In the genomic region with DNA sequence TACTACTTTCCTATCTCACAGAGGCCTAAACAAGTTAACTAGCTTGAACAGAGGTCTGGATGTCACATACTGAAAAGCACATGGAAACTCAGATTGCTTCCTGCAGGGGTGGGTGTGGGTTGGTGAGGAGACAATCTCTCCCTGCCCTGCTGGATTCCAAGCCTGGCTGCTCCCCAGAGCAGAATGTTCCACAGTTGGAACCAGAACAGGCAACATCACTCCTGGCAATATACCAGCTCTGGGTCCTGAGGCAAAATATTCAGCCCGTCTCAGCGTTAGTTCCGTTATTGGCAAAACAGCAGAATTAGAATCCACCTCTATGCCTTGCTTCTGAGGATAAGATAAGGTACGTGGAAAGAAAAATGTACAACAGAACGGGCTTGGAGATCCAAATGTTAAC, we compare ENCODE assay signal across 15 mouse cellular contexts. TPM values are rescaled to one million over a fixed set of nuclear protein-coding genes. Genes with fewer than 3 reads are reported as not detected.
DNase-seq lines count a peak whose midpoint lies in the region; ATAC-seq lines count a peak whose summit lies in the region.
"Had no signal": no experiment of that assay in that cellular context is flagged by ENCODE, and none has a peak within 500 bp of the region (broad histone marks: within the 10 kb centered on the region; RNA-seq: fewer than 3 reads in every experiment).

No protein-coding gene starts in this region.

- H3K36me3 ChIP-seq in heart, embryonic 10.5 days: no peaks in the 10 kb centered on the region
- H3K36me3 ChIP-seq: embryonic facial prominence, embryonic 13.5 days; hindbrain, embryonic 15.5 days; midbrain, embryonic 12.5 days; neural tube, embryonic 13.5 days had no signal

- 60% methylated on average over 5 of the region's 5 CpGs for WGBS in heart, embryonic 10.5 days

- peak; percentile 33 for DNase-seq in cerebellum, adult 11-12 months
- no peak for DNase-seq in cerebellum, adult 9-11 months
- DNase-seq in heart, adult 18-20 months: peak; percentile 63 to 64
- DNase-seq in heart, embryonic 10.5 days (ENCODE audit: low spot score): no peak
- DNase-seq in urinary bladder, postnatal 14 days (ENCODE audit: low spot score): peak; percentile 34
- no peak for DNase-seq in urinary bladder, postnatal 25 days (ENCODE audit: low spot score)
- peak; percentile 54 for DNase-seq in skeletal muscle tissue, adult 2 months (ENCODE audit: low read depth, low spot score)
- DNase-seq: liver, postnatal 0 days had no signal

- peaks cover 18% of the 10 kb centered on the region for H3K4me1 ChIP-seq in heart, embryonic 10.5 days

- peaks cover 99% of the 10 kb centered on the region for H3K27me3 ChIP-seq in heart, embryonic 10.5 days (ENCODE audit: insufficient read depth, poor library complexity, severe bottlenecking)

- ATAC-seq in erythroid progenitor cell, adult 5-6 weeks (replicated peaks; ENCODE audit: low FRiP score, poor library complexity, severe bottlenecking): no peak
- ATAC-seq: activated CD4-positive, CD25-positive, alpha-beta regulatory T cell, adult 4 months; liver, postnatal 0 days had no signal

- H3K4me3 ChIP-seq in heart, embryonic 10.5 days: no peak overlapping the region
- H3K4me3 ChIP-seq: embryonic facial prominence, embryonic 13.5 days; hindbrain, embryonic 15.5 days; midbrain, embryonic 12.5 days; neural tube, embryonic 13.5 days had no signal

- H3K27ac ChIP-seq in heart, embryonic 10.5 days: no peak overlapping the region
- H3K27ac ChIP-seq: embryonic facial prominence, embryonic 13.5 days; hindbrain, embryonic 15.5 days; kidney, postnatal 0 days; midbrain, embryonic 12.5 days; neural tube, embryonic 13.5 days had no signal

- H3K9me3 ChIP-seq in heart, embryonic 10.5 days: no peaks in the 10 kb centered on the region
- H3K9me3 ChIP-seq: embryonic facial prominence, embryonic 13.5 days; hindbrain, embryonic 15.5 days; midbrain, embryonic 12.5 days; neural tube, embryonic 13.5 days had no signal

RNA-seq across cellular contexts. Expression of a gene that starts 28.3 kb away (rescaled TPM):
- 100 to 1,000 TPM; 105 to 119 TPM for total RNA-seq in heart, adult 18-20 months (2021)
- polyA plus RNA-seq in heart, embryonic 10.5 days (2016; fragmentation: Nextera tagmentation; extraction: Ambion mirVana): 34.2 and 39.2 TPM in 2 replicates
- 17.6 and 21.6 TPM in 2 replicates for total RNA-seq in erythroid progenitor cell, adult 5-6 weeks (2015; ENCODE audit: low replicate concordance)
- 34.1 and 40.8 TPM in 2 replicates for total RNA-seq in erythroid progenitor cell, adult 5-6 weeks (2017; ENCODE audit: low replicate concordance)

Comparison
In these comparisons a context has a peak if more than half of its experiments do, and no peak if none do; other contexts are left out.
1. DNase-seq: peak in cerebellum, adult 11-12 months (single experiment), heart, adult 18-20 months (2 of 2), urinary bladder, postnatal 14 days (single experiment) and skeletal muscle tissue, adult 2 months (single experiment); none in cerebellum, adult 9-11 months (single experiment), heart, embryonic 10.5 days (single experiment) and urinary bladder, postnatal 25 days (single experiment).